Mouse (Mus musculus) cerebellum, postnatal 4 days (tissue): ENCODE data around the gene Hspa12b.

Experiments
- DNase-seq, 2 experiments: peaks; one replicate each; pipeline ENCODE4 v3.0.0; 2022; ENCODE audit warnings: low spot score in 2 of 2, mixed read lengths in 1 of 2

Hspa12b gene

DNA sequence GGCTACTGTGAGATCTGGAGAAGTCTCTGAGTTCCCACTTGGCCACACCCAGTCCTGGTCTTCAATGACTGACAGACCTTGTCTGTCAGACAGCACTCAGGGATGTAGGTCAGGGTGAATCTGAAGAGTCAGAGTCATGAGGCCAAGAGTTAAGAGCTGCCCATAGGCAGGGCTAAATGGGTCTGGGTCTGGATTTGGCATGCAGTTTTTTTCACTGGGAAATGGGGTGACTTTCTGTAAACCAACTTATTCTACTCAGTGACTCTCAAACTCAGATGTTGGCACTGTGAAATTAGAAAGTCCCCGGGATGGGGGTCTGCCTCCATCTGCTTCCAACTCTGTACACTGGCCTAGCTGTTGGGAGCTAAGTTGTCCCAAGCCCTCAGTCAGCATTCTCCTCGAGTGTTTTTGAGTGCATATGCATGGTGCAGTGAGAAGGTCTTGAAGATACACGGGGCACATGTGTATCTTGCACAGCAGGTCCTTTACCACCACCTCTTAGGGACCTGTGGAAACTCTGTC is 1.6 kb downstream of the Hspa12b start:
- DNase-seq = no peak

DNA sequence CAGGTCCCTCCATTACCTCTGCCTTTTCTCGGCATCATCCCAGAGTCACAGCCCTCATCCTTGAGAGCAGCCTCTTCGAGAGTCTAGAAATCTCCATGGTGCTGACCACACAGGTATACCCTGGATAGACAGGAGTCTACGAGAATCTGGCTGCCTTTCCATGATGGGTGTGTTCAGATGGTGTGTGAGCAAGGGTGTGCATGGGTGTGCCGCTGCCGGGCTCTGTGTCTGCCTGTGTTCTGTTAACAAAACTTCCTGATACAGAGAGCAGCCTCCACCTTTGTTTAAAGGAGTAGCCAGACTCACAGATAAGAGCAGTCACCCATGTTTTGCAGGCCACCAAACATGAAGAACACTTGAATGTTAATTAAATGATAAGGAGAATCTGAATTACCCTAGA is 2.8 kb downstream of the Hspa12b start:
- DNase-seq = no peak

DNA sequence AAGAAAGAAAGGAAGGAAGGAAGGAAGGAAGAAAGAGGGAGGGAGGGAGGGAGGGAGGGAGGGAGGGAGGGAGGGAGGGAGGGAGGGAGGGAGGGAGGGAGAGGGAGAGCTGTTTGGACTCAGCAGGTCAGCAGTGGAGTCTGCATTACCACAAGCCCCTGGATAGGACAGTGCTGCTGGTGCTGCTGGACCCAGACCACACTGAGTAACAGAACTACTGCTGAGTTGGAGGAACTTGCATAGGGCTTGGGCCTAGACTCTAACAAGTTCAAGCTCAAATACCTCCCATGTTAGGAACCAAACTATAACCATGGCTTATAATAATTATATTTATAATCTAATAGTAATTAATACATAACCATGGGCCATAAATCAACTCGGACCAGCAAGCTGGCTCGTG is 3.8 kb downstream of the Hspa12b start:
- no peak for DNase-seq

DNA sequence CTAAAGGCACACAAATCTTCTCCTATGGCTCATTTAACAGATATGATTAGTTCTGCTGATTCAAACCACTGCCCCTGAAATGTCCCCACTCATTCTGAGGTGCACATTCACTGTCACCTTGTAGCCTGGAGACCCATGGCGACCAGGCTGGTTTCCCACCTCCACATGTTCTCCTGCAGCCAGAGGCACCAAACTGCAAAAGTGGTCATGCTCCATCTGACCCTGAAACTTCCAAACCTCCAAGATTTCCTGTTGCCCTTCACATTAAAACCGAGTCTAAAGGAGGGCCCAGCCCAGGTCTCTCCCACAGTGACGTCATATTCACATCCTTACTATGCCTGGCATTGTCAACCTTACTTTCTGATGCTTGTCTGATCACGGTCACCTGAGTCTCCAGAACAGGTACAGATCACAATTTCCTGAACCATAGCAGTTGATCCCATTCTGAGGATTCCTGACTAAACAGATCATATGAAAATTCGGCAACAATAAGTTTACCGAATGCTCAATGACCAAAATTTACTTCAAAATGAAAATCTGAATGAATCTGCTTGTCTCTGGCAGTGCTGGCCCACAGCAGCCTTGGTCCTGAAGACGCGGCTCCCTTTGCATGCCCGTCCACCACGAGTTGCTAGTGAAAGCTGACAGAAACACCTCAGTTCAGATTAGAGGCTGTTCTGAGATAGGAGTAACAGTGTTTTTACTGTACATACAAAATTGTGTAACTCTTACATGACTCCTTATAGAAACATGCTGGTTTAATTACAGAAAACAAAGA is 5.2 kb downstream of the Hspa12b start:
- DNase-seq = no peak

DNA sequence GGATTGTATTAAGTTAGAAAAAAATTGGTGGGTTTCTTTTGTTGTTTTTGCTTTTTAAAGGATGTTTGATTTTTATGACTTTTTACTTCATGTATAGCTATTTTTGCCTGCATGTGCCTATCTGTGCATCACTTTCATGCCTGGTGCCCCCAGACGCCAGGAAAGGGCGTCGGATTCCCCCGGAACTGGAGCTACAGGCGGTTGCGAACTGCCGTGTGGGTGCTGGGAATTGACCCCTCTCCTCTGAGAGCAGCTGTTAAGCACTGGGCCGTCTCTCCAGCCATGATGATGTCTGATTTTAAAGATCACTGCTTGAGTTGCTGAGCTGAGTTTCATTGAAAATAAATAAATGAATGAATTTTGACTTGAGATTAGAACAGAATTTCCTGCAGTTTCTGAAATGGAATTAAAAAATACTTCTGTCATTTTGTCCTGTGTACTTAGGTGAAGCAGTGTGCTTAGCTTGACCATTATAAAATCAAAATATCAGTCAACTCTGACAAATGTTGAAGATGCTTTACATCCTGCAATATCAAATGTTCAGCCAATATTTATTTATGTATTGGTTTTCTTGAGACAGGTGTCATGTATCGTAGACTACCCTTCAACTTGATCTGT is 6.0 kb downstream of the Hspa12b start, which contains the start of gene Gm11037:
Gene Gm11037 (plus strand): TSS at position 568 of the 618 bp plus-strand sequence.
- no peak for DNase-seq

DNA sequence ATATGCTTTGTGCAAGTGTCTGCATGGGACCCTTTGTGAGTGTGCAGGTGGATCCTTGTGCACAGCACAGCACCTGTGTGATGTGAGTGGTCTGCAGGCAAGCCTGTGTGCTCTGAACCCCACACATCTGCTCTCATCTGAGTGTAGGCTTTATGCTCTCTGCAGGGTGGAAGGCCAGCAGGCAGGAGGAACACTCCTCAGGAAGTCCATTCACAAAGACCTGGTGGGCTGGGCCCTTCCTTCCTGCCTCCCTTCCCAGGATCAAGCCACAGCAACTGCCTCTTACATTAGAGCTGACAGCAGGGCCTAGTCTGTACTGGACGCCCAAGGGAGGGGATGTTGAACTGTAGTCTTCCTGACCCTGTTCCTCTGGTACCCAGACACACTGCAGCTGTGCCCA is 7.3 kb downstream of the Hspa12b start:
- DNase-seq = no peak

DNA sequence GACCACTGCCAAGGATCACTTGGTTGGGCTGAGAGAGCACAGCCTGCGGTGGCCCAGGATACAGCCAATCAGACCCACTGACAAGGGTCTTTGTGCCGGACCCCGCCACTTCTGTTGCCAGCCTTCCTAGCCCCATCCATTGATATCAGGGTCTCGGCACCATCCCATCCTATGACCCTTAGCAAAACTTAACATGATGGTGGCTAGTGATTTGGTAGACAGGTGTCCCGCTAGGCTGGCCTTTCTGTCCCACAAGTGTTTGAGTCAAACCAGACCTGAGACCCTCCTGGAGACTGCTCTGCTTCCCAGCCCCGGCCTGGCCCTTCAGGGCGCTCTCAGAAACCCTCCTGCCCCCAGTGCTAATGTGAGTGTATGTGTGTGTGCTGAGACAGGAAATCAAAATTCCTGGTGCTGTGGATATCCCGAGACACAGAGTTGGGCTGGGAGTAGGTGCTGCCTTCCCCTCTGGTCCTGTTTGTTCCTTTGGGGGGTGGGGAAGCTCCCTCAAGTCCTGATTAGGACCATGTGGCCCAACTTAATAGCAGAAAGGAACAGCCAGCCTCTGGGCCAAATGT is 7.8 kb downstream of the Hspa12b start:
- DNase-seq = no peak

DNA sequence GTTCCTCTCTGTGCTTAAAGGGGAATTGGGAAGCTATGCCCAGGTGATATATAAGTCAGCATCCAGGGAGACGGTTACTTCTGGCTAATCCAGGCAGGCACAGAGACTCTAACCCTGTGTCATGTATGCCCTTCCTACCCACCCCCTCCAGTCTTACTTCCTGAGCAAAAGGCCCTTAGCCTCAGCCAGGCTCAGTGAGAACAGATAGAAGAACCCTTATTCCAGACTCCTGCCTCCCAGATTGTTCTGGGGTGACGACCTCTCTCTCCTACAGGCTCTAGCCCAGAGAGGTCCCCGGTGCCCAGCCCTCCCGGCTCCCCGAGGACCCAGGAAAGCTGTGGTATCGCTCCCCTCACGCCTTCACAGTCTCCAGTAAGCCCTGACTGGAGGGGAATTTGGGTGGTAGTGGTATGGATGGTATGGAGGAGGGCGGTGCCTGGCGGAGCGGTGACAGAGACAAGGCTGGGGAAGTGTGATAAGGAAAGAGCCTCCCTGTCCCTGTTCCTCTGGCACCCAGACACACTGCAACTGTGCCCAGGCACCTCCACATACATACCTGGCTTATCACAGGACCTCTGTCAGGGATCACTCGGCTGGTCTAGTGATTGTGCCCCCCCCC is 8.6 kb downstream of the Hspa12b start:
- DNase-seq = no peak

DNA sequence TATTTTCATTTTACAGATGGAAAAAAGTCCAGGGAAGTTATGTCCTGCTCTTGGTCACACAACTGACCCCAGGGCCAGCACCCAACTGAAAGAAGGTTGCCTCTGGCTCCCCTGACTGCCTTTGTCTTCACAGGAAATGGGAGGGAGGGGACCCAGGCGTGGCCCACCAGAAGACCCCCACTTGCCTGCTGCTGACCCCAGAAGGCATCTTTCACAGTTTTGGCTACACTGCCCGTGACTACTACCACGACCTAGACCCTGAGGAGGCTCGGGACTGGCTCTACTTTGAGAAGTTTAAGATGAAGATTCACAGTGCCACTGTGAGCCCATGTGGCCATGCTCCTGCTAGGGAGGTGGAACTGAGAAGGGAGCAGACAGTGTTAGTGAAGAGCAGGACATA is 11.2 kb downstream of the Hspa12b start:
- DNase-seq = no peak

DNA sequence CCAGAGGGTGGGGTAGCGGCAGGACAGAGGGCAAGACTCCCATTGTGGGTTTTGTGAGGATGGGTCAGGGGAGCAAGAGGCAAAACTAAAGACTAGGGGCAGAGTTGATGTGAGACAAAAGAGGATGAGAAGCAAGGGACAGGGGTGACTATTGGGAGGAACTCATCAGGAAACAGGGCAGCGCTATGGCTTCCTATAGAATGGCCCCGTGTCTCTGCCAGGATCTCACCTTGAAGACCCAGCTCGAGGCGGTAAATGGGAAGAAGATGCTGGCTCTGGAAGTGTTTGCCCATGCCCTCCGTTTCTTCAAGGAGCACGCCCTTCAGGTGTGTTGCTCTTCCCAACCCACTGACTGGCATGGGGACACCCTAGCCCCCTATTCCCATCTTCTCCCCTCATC is 11.7 kb downstream of the Hspa12b start:
- DNase-seq = no peak

DNA sequence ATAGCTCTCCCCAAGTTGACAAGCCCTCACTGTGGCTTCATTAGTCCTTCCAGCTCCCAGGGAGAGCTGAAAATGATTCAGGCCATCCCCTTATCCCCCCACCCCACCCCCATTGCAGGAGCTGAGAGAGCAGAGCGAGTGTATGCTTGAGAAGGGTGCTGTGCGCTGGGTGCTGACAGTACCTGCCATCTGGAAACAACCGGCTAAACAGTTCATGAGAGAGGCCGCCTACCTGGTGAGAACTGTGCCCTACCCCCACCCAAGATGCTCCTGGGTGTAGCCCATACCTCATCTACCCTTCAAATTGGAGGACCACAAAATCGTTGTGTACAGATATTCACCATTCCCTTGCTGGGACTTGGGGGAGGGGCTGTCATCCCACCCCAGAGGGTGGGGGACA is 12.2 kb downstream of the Hspa12b start:
- DNase-seq = no peak

DNA sequence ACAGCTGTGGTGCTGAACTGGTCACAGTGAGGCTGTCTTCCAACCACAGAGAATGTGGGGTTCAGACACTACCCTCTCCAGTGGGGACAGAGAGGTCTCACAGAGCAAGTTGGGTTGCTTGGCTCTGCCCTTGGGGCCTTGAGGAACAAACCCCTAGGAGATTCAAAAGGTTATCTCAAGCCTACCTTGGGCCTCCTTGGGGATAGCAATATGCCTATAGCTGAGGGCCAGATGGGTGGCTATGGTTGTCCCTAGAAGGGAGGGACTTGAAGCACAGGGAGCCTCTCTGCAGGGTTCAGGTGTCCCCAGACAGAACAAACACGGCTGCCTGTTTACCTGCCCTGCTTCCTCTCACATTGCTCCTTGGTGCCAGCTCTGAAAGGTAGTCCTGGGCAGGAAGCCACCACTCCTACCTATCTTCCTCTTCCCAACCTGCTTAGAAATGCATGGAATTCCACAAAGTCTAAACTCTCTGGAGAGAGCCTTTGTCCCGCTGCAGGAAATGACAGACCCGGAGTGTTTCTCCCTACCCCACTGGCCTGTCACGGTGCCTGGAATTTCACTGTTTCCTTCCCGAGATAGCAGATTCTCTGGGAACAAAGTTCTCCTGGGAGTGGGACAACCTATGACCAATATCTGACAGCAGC is 12.9 kb downstream of the Hspa12b start:
- no peak for DNase-seq

DNA sequence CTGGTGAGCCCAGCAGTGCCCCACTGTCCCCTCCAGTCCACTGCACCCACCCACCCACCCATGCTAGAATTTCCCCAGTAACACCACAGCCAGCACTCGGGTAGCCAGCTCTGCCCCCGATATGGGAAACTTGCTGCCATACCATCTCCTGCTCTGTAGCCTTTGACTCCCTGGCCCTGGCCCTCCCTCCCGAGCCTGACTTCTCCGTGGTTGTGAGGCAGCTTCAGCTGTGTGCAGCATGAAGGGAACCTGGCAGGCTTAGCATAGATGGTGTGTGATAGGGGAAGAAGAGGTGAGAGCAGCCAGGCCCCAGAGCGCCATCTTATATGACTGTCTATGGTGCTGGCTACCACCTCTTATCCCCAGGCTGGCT is 13.4 kb downstream of the Hspa12b start:
- DNase-seq = no peak

DNA sequence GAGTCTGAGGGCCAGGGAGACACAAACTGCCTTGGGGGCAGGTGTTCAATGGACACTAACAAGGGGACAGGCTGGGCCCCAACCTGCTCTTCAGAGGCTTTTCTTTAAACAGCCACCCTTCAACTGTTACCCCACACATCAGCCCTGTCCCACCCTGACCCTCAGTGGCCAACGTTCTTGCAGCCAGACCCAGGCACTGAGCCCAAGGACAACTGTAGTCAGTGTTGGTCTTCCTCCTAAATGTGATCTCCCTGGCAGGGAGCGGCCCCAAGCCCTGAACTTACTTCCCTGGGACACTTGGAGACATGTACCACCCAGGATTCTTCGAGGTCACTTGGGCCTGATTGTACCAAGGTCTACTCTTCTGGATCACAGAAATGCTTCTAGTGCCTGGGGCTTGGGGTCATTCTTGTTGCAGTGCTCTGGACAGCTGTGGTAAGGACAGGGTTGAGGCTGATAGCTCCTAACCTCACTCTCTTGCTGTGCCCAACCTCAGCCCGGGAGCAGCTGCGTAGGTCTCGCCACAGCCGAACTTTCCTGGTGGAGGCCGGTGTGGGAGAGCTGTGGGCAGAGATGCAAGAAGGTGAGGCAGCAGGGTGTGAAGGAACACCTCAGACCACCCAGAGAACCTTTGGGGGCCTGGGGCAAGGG is 14.4 kb downstream of the Hspa12b start:
- no peak for DNase-seq

DNA sequence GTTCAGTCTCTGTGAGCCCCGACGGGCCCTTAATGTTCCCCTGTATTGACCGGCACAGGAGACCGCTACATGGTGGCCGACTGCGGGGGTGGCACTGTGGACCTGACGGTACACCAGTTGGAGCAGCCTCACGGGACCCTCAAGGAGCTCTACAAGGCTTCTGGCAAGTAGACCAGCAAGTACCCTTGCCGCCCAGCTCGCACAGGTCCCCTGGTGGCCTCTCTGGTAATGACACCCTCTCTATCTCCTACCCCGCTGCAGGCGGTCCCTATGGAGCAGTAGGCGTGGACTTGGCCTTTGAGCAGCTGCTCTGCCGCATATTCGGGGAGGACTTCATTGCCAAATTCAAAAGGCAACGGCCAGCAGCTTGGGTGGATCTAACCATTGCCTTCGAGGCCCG is 15.5 kb downstream of the Hspa12b start:
- DNase-seq = peak in 1 of 2 experiments; percentile 62

DNA sequence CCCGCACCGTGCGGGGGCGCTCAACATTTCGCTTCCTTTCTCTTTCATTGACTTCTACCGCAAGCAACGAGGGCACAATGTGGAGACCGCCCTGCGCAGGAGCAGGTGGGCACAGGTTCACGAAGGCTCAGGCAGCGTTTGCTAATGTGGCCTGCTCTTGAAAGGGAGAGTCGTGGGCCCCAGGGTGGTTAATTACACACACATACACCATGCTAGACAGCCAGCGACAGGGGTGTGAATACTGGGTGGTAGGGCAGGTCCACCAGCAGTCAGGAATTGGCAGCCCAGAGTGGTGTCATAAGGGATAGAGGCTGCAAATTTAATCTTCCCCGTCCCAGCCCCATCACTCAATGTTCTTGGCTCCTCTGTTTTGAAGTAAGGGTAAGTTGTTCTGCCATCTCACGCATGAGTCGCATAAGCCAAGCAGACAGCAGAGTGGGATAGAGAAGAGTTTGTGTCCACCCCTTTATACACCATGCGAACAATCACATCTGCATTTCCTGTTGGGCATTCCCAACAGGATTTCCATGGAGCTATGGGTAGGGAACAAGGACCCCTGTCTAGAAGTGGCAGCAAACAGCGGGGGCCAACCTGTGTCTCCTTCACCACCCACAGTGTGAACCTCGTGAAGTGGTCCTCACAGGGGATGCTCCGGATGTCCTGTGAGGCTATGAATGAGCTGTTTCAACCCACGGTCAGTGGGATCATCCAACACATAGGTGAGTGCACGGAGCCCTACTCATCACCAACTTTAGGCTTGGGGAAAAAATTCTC is 16.1 kb downstream of the Hspa12b start:
- DNase-seq = no peak

DNA sequence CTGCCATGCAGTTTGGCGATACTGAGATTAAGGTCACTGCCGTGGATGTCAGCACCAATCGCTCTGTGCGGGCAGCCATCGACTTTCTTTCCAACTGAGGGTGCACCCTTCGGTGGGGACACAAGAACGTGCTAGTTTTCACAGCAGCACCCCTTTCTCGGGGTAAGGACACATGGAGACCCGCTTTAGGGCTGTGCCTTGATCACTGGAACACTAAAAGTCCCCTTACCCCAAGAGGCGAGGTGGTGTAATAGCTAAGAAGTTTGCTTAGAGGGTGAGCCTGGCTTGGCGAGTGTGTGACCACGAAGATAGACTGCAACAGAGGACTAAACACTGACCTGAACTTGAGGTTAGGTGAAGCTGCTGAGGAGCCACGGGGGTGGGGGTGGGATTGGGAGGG is 18.0 kb downstream of the Hspa12b start:
- DNase-seq = no peak

DNA sequence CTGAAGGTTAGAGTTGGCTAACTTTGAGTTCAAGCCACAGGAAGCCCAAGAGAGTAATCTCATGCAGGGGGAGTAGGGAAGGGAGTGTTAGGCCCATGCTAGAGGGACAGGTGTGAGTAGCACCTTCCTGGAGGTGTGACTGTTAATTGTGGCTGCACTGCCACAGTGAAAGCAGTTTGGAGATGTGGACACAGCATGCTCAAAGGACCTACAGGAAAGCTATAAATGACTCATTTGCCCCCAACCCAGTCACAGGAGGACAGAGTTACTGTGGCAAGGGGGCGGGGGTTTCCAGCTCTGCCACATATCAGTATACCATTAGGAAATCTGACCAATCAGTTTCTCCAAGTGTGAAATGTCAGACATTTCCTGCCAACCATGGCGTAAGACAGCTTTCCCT is 18.5 kb downstream of the Hspa12b start:
- DNase-seq = no peak

DNA sequence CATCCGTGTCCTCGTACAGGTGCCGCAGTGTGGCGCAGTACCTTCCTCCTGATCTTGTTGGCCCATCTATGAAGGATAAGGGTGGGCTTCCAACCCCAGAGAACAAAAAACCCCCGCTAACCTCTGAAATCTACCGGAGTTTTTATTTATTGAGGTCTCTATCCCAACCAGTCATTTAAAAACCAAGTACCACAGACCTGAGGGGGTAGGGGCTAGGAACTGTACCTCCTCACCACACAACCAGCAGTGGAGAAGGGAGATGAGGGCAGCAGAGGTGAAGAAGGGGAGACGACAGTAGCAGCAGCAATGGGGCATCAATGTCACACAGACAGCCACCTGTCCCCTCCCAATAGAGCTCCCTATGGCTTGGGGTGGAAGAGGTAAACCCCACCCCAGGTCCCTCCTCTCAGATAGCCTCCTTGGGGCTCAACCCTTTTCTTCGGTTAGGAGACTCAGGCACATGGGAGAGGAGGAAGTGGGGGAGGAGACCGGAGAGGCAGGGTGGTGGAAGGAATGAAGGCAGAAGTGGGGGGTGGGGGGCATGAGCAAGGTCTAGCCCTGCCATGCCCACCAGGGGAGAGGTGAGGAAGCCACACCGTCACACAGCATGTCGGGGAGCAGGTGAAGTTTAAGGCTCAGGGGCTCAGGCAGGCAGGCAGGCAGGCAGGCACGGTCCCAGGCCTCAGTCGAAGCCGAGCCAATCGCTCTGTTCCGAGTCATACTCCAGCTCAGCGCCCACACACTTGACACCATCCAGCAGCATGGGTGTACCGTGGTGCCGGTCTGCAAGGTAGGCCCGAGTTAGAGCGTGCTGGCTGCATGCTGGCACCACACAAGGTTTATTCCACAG is 19.3 kb downstream of the Hspa12b start:
- DNase-seq = no peak

DNA sequence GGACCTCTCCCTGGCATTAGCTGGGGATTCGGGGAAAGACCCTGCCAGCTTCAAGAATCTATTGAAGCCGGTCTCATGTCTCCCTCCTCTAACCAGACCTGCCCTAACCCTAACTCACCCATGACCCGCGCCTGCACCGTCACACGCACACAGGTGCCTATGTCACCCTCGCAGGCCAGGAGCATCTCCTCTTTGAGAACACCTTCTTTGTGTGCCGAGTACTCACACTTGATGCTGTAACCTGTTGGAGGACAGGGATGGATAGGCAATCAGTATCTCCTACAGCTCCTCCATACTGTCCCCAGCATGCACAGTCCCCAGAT is 19.9 kb downstream of the Hspa12b start:
- DNase-seq = no peak
